Mouse (Mus musculus): ENCODE measurements around the gene Gm8439.

- no peak for TF ChIP-seq GATA1 (IDR thresholded peaks at IDR 0.05; ENCODE audit: borderline replicate concordance, low read length)
- TF ChIP-seq FLI1 (IDR thresholded peaks at IDR 0.05; ENCODE audit: low read length), result no peak
Observed at GRCm38 (mm10) chr4:120641946-120642345, 53.4 kb downstream of the Gm8439 start.
